Mouse (Mus musculus): ENCODE results near the gene H2afx. TPM values are rescaled to one million over a fixed set of nuclear protein-coding genes. Genes with fewer than 3 reads are reported as not detected.
A peak's percentile ranks its signal among the peaks of the same experiment; 100 is the strongest.

The H2afx gene
- total and polyA plus RNA-seq, 2 experiments from 2014 or later = 123 to 272 TPM

DNA sequence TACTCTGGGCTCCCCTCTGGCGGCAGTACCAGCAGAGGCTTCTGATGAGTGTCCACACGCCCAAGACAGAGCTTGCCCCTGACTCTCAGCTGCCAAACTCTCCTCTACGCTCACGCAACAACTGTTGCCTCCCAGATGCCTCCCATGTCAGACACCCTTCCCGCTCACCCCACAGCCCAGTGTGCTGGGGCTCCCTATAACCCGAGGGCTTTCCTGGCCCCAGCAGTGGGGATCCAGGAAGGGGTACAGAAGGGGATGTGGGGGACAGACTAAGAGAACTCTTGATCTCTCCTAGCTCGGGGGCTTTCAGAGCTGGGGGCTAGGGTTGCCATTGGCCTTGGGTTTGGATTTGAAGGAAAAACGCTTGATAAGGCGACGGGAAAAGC lies 23.8 kb upstream of the H2afx start:
- no peak overlapping the region for H3K27ac ChIP-seq

GRCm38 (mm10) chr9:44311136-44312134 lies 23.1 kb upstream of the H2afx start:
- DNase-seq (ENCODE audit: low spot score) (no peak), ATAC-seq (no peak)
- no peak overlapping the region for H3K9ac ChIP-seq (replicated peaks; ENCODE audit: low read length)
- H3K36me3 ChIP-seq (ENCODE audit: insufficient read depth, low read length) = peaks cover 29% of the 10 kb centered on the region
- no peak overlapping the region for H3K4me2 ChIP-seq (ENCODE audit: low read depth, low read length)
- no peaks in the 10 kb centered on the region for H3K9me3 ChIP-seq (ENCODE audit: low read length)
- H3K4me3 ChIP-seq (ENCODE audit: low read length) = no peak overlapping the region
- no peaks in the 10 kb centered on the region for H3K27me3 ChIP-seq (ENCODE audit: insufficient read depth, low read length)
- H3K27ac ChIP-seq = no peak overlapping the region
- WGBS = 19% methylated on average over 27 of the region's 27 CpGs
- no peaks in the 10 kb centered on the region for H3K4me1 ChIP-seq (ENCODE audit: insufficient read depth, low read length)
- no peak for TF ChIP-seq CTCF (IDR thresholded peaks at IDR 0.05; ENCODE audit: low read depth)

More for the DNA sequence above, 23.8 kb upstream of the H2afx start:
- no peak overlapping the region for H3K4me2 ChIP-seq (ENCODE audit: low read depth, low read length)
- no peaks in the 10 kb centered on the region for H3K4me1 ChIP-seq (ENCODE audit: insufficient read depth, low read length)
- no peaks in the 10 kb centered on the region for H3K9me3 ChIP-seq (ENCODE audit: low read length)
- DNase-seq (ENCODE audit: low spot score) (no peak), ATAC-seq (no peak)
- H3K27me3 ChIP-seq (ENCODE audit: insufficient read depth, low read length) = no peaks in the 10 kb centered on the region
- peaks cover 24% of the 10 kb centered on the region for H3K36me3 ChIP-seq (ENCODE audit: insufficient read depth, low read length)
- WGBS = 37% methylated on average over 10 of the region's 10 CpGs
- no peak for TF ChIP-seq CTCF (IDR thresholded peaks at IDR 0.05; ENCODE audit: low read depth)
- H3K9ac ChIP-seq (replicated peaks; ENCODE audit: low read length) = no peak overlapping the region
- no peak overlapping the region for H3K4me3 ChIP-seq (ENCODE audit: low read length)

DNA sequence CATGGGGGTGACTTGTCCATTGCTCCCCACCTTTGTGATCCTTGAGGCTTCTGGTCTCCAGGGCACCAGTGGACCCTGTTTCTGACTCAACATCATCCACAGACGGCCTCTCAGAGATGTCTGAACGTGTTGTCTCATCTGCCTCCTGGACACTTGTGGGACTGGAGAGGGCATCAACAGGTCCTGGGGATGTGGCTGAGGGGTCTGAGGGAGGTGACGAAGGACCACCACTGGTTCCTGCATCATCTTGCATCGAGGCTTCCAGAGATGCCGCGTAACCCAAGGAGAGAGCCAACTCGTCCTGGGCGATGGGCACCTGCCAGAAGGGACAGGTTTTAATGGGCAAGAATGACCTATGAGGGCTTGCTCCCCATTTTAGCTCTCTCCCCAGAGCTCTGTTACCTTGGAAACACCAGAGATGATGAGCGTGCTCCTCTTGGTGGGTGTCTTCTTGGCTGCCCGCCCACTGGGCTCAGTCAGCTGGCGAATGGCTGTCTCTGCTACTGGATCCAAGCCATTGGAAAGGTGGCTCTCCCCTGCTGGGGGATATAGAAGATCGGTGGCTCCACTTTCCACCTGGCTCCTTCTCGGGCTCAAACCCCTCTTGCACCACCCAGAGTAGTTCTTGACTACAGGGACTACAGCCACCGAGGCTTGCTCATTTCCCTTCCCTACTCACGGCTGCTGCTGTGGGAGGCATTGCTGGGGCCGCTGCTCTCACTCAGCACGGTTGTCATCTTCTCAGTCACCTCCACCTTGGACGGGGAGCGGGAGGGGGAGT lies 20.8 kb upstream of the H2afx start:
- Histone ChIP-seq H3K4me3 (ENCODE audit: low read length) (no peak overlapping the region), H3K4me1 (ENCODE audit: insufficient read depth, low read length) (peaks cover 13% of the 10 kb centered on the region), H3K27ac (no peak overlapping the region), H3K9ac (replicated peaks; ENCODE audit: low read length) (no peak overlapping the region), H3K27me3 (ENCODE audit: insufficient read depth, low read length) (no peaks in the 10 kb centered on the region), H3K9me3 (ENCODE audit: low read length) (no peaks in the 10 kb centered on the region), H3K36me3 (ENCODE audit: insufficient read depth, low read length) (peaks cover 29% of the 10 kb centered on the region), H3K4me2 (ENCODE audit: low read depth, low read length) (no peak overlapping the region)
- no peak for TF ChIP-seq CTCF (IDR thresholded peaks at IDR 0.05; ENCODE audit: low read depth)
- 52% methylated on average over 19 of the region's 19 CpGs for WGBS
- peak; percentile 57 for DNase-seq (ENCODE audit: low spot score)
- ATAC-seq = no peak

- no peaks in the 10 kb centered on the region for H3K9me3 ChIP-seq (ENCODE audit: low read length)
- no peak for DNase-seq (ENCODE audit: low spot score)
- 52% methylated on average over 4 of the region's 4 CpGs for WGBS
- TF ChIP-seq CTCF (IDR thresholded peaks at IDR 0.05; ENCODE audit: low read depth) = no peak
- H3K27me3 ChIP-seq (ENCODE audit: insufficient read depth, low read length) = no peaks in the 10 kb centered on the region
- ATAC-seq = no peak
- H3K4me2 ChIP-seq (ENCODE audit: low read depth, low read length) = no peak overlapping the region
- peaks cover 29% of the 10 kb centered on the region for H3K36me3 ChIP-seq (ENCODE audit: insufficient read depth, low read length)
- no peak overlapping the region for H3K27ac ChIP-seq
- H3K4me1 ChIP-seq (ENCODE audit: insufficient read depth, low read length) = peaks cover 18% of the 10 kb centered on the region
- H3K9ac ChIP-seq (replicated peaks; ENCODE audit: low read length) = no peak overlapping the region
- H3K4me3 ChIP-seq (ENCODE audit: low read length) = no peak overlapping the region
Observed at GRCm38 (mm10) chr9:44314257-44314547, 20.3 kb upstream of the H2afx start.

DNA sequence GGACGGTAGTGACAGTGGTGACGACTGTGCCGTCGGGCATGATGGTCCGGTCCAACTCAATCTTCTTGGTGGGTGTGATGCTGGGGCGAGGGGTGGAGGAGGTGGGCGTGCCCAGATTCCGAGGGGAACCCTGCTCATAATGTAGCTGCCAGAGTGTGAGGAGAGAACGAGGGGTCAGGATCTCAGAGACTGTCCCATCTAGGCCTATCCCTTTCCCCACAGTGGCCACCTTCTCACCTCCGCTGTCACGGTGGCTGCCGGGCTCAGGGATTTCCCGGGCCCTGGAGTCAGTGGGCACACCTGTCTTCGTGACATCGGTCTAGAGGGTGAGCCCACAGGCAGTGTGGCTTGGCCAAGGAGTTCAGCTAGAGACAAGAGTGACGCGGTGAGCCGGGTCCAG lies 19.6 kb upstream of the H2afx start:
- 96% methylated on average over 18 of the region's 18 CpGs for WGBS
- Histone ChIP-seq H3K4me1 (ENCODE audit: insufficient read depth, low read length) (peaks cover 18% of the 10 kb centered on the region), H3K36me3 (ENCODE audit: insufficient read depth, low read length) (peaks cover 29% of the 10 kb centered on the region), H3K4me3 (ENCODE audit: low read length) (no peak overlapping the region), H3K9ac (replicated peaks; ENCODE audit: low read length) (no peak overlapping the region), H3K27me3 (ENCODE audit: insufficient read depth, low read length) (no peaks in the 10 kb centered on the region), H3K9me3 (ENCODE audit: low read length) (no peaks in the 10 kb centered on the region), H3K4me2 (ENCODE audit: low read depth, low read length) (no peak overlapping the region), H3K27ac (no peak overlapping the region)
- ATAC-seq = no peak
- no peak for TF ChIP-seq CTCF (IDR thresholded peaks at IDR 0.05; ENCODE audit: low read depth)
- no peak for DNase-seq (ENCODE audit: low spot score)

GRCm38 (mm10) chr9:44317452-44317851 lies 17.0 kb upstream of the H2afx start:
- no peak for ATAC-seq
- no peak for TF ChIP-seq CTCF (IDR thresholded peaks at IDR 0.05; ENCODE audit: low read depth)
- Histone ChIP-seq H3K9me3 (ENCODE audit: low read length) (no peaks in the 10 kb centered on the region), H3K4me2 (ENCODE audit: low read depth, low read length) (peak overlapping the region; percentile 88; the same call in 1 of the 2 replicates), H3K27ac (no peak overlapping the region), H3K4me3 (ENCODE audit: low read length) (no peak overlapping the region), H3K9ac (replicated peaks; ENCODE audit: low read length) (no peak overlapping the region), H3K4me1 (ENCODE audit: insufficient read depth, low read length) (peaks cover 18% of the 10 kb centered on the region), H3K27me3 (ENCODE audit: insufficient read depth, low read length) (no peaks in the 10 kb centered on the region), H3K36me3 (ENCODE audit: insufficient read depth, low read length) (peaks cover 27% of the 10 kb centered on the region)
- no peak for DNase-seq (ENCODE audit: low spot score)
- WGBS = 64% methylated on average over 4 of the region's 4 CpGs
